Mouse (Mus musculus) neutrophil, adult 65 days (primary cell): ENCODE results near the gene Gpr165. TPM values are rescaled to one million over a fixed set of nuclear protein-coding genes. Genes with fewer than 3 reads are reported as not detected.

Experiments
- total RNA-seq: library from RNA; stranded (reverse); gene quantifications from 2 replicates; pipeline ENCODE4 v1.2.4, GENCODE M21; 2023

Gene Gpr165
- total RNA-seq = not detected in 2 replicates

DNA sequence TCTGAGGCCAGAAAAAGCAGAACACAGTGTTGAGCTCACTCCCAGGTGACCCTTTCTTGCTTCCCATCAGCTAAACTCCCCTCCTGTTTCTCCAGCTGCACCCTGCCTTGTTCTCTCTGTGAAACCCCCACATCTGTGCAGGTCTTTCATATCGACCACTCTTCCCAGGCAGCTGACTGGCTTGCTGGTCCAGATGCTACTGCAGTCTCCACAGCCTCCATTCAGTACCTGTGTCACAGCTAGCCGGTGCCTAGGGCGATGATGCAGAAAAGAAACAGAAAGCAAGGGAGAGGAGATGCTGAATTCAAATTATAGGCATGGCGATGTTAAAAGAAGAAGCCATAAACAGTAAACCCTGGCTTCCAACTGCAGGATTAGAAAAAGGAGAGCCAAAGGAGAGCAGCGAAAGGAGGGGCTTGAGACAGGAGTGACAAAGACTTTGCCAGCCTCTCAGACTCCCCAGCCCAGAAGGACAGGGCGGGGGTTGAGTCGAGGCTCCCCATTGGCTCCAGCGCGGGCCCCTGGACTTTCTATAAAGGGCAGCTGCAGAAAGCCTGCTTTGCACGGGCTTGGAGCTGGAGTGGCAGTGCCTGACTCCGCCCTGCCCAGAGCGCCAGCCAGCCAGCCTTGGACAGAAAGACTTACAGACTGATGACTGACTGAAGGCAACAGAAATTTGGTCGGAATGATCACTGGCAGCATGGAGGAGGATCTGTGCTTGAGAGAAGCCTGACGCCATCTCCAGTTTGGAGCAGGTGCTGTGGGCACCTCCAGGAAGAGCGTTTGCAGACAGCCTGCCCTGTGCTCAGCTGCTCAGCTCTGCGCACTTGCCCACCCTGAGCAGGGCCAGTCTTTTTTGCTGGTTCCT lies at the start of gene Gpr165:
TSS of gene Gpr165 (plus strand) at position 535 of the 868 bp plus-strand sequence.

